Mouse (Mus musculus) right cerebral cortex, postnatal 14 days (tissue): ENCODE data around the gene Gm20388.
A peak's percentile ranks its signal among the peaks of the same experiment; 100 is the strongest.

Experiments
- DNase-seq: peaks from one replicate; pipeline ENCODE4 v3.0.0; 2022

Gene Gm20388

GRCm38 (mm10) chr8:120234866-120235265 lies 324.2 kb downstream of the Gm20388 start:
- no peak for DNase-seq

DNA sequence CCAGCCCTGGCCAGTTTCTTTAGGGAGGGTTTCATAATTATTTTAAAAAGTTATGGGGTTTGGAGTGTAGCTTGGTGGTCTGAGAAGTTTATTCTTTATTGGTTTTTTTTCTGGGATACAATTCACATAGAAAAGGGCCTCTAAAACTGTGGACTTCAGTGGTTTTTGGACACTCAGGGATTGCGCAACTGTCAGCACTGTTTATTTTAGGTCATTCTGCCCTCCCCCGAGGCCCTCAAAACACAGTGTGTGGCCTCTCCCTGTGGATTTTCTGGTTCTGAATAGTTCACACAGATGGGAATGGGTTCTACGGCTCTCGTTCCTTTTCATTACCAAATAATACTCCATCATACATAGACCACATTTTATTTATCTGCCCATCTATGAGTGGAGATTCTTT lies 332.6 kb downstream of the Gm20388 start:
- DNase-seq, result no peak

DNA sequence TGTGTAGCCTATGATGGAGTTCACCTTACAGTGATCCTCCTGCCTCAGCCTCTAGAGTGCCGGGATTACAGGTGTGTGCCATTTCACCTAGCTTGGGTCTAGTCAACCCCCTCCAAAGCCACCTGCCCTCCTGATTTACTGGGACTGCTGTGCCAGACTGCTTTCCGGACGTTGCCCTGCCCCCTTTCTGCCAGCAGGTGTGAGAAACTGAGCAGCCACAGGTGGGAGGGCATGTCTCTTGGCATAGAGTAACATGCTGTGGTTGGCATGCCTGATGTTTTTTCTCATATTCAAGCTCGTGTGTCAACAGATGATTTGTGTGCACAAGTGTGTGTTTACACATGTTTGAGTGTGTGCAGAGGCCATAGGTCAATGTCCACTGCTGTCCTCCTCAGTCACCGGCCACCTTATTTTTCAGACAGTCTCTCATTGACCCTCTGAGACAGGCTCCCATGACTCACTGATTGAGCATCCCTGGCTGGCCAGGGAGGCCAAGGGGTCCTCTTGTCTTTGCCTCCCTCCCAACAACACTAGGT lies 333.3 kb downstream of the Gm20388 start:
- no peak for DNase-seq

DNA sequence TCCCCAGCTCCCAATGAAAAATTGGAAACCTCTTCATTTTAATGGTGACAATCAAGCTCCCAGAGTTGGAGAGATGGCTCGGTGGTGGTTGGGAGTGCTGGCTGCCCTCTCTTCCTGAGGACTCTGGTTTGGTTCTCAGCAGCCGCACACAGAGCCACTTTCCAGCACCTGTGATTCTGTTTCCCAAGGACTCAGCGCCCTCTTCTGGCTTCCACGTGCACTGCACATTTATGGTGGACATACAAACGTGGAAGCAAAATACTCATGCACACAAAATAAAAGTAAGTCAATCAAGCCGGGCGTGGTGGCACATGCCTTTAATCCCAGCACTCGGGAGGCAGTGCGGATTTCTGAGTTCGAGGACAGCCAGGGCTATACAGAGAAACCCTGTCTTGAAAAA lies 333.9 kb downstream of the Gm20388 start:
- no peak for DNase-seq

- no peak for DNase-seq
Measured at GRCm38 (mm10) chr8:120247618-120248017, 337.0 kb downstream of the Gm20388 start.

GRCm38 (mm10) chr8:120248031-120248430 lies 337.4 kb downstream of the Gm20388 start:
- DNase-seq, result no peak

- DNase-seq, result no peak
Measured at GRCm38 (mm10) chr8:120248451-120248850, 337.8 kb downstream of the Gm20388 start.

DNA sequence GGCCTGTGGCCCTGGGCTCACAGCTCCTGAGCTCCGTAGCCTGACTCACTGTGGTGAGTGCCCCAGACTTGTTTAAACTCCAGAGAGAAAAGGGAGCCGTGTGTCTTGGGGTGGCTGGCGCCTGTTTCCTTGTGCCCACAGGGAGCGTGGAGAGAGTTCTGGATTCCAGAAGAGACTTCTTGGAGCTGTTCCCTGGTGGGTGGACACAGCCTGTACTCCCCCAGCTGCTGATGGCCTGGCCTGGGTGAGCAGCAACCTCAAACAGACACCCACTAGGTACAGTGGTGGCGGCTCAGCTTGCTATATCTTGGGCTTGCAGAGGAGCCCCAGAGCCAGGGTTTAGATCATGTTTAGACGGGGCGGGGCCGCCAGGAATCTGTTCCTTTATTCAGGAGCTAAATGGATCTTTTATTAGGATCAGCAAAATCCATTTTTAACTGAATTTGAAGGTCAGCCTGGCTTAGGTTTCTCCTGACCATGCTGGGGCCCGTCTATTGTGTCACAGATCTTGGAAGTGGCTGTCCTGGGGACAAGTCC lies 339.2 kb downstream of the Gm20388 start:
- no peak for DNase-seq

DNA sequence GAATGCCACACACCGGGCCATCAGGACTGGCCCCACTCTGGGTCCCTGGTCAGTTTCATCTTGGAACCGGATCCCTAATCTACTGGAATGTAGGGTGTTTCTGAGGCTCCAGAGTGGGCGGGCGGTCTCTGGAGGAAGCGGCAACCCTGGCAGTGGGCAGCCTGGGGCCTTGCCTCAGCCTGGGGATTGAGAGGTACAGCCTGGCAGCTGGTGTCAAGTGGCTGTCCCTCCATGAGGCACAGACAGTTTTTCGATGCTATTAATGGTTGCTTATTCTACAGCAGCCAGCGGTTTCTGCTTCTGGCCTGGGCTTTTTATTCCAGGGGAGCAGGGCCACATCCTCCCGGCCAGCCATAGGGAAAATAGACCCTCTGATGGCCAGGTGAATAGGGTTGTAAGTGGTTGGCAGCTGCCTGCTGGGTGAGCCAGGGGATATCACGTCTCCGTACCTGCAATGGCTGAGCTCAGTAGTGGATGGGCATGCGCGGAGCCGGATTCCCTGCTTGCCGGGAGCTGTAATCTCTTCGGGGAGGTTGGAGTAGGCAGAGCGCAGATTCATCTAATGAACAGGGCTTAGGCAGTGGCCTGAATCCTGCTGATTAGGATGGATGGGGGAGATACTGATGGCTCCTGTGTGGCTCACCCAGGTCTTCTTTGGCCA lies 340.2 kb downstream of the Gm20388 start:
- no peak for DNase-seq

DNA sequence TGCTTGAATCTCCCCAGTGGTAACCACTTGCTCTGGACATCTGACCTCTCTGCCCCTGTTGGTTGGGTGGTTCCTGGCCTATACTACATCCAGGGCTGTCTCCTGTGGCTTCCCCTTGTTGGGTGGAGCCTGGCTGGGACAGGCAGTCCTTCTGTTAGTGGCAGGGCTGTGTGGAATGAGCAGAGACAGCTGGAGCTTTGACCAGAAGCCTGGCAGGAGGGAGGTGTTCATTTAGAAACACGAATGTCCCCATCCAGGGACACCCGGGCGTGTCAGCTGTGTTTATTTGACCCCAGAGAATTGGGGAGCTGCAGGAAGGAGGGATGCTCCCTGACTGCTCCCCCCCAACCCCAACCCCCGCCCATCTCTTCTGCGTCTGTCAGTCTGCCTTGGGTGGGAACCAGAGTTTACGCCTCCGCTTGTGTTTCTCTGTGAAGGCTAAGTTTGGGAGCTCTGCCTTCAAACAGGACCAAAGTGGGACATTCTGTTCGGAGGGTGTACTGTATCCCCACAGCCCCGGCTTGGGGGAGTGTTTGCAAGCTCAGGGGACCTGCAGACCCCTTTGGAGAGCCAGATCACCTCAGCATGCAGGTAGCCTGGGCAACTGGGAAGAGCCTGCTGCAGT lies 340.9 kb downstream of the Gm20388 start:
- DNase-seq, result no peak

DNA sequence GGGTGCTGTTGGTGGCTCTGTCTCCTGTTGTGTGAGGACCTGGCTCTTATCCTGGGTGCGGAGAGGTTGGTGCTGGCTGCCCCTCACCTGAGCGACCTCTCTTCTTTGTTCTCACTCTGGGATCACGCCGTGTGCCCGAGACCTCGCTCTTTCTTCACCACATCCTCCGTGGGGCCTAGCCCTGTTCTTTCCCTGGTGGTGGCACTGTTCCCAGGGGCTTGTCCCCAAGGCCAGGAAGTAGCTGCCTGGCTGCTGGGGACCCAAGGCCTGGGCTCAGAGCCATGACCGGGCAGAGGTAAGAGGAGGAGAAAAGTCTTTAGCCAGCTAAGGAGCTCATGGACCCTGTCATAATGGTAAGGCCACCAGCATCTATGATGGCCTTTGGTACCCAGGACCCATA lies 343.0 kb downstream of the Gm20388 start:
- DNase-seq, result no peak

GRCm38 (mm10) chr8:120255406-120255987 lies 344.9 kb downstream of the Gm20388 start:
- DNase-seq, result no peak

DNA sequence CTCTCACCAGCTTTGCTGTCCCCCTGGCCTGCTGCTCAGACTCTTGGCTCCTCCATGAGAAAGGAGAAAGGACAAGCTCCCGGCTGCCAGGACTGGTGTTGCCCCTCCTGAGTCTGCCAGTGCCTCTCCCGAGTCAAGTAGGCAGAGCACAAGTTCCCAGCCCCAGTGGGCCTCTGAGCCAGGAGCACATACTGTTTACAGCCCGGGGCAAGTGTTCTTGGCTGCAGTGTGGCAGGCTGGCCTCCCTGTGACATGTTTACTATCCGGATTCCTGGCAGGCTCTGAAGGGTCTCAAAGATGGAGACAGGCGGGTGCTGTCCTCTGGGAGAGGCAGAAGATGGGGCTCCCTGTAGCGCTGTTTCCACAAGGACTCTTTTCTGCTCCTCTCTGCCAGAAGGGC lies 346.3 kb downstream of the Gm20388 start:
- no peak for DNase-seq

DNA sequence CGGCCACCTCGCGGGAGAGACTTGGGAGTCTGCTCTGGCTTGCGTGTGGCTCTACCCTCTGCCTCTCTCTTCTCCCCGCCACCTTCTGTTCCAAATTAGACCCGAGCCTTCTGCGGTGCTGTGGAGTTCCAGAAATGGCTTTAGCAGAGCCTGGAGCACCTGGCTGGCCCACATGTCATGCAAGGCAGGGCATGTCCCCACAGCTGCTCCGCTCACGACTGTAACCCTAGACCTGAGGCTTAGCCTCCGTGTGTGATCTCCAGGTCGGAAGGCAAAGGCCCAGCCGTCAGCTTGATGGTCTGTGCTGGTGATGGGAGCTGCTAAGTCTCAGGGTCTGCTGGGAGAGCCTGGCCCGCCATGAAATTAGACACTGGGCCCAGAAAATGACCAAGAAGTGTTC lies 348.6 kb downstream of the Gm20388 start:
- DNase-seq, result no peak

- no peak for DNase-seq
Measured at GRCm38 (mm10) chr8:120260677-120261076, 350.0 kb downstream of the Gm20388 start.

- DNase-seq, result no peak
Measured at GRCm38 (mm10) chr8:120261338-120262120, 350.9 kb downstream of the Gm20388 start.

DNA sequence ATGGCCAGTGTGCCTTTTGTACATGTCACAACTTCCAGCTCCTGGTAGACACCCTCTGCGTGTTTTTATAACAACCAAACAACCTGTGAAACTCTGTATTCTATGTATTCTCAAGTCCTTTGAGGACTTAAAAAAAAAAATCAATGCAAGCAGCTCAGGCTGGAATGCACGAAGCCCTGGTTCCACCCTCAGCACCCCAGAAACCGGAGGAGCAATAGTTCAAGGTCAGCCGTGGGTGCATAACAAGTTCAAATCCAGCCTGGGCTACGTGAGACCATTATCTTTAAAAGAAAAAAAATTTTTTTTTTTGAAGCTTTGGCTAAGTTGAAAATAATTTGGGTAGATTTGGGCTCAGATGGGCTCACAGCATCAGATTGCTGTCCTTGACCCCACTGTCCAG lies 353.2 kb downstream of the Gm20388 start:
- DNase-seq, result no peak

- no peak for DNase-seq
Measured at GRCm38 (mm10) chr8:120264388-120264943, 353.8 kb downstream of the Gm20388 start.

DNA sequence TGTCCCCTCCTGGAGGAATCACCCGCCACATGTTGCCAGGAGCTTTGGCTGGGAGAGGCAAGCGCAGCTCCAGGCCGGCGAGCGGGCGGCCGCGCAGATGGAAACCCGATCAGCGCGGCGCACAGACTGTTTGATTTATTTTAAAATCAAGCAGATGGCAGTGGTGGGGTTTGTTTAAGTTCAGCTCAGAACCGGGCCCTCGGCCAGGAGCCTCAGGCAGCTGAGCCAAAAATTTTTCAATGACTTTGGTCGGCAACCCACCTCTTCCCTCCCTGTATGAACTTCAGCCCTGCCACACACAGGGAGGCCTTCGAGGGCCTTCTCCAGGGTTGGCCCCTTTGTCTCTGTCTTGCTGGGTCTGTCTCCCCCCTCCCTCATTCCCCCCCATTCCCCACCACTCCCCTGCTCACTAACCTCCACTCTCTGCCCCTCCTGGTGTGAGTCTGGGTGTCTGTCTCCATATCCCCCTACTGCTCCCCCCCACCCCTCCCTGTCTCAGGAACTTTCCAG lies 354.4 kb downstream of the Gm20388 start:
- DNase-seq, result peak; percentile 85

- no peak for DNase-seq
Measured at GRCm38 (mm10) chr8:120265471-120265870, 354.8 kb downstream of the Gm20388 start.

GRCm38 (mm10) chr8:120268541-120268980 lies 357.9 kb downstream of the Gm20388 start:
- DNase-seq, result peak; percentile 54

DNA sequence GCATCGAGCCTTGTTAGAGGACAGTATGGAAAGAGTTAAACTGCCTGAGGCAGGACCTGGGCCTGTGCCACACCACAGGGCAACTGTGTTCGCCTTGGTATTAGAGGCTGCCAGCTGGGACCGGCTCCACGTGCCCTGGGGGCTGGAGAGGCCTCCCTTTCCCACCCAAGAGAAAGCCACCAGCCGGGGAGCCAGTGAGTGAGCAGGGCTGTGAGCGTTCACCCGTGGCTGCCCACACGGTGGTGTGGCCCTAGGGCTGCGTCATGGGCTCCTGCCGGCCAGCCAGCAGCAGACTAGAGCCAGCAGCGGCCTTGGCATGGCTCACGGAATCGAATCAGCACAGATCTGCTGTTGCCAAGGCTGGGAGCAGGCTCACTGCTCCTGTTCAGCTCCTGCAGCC lies 359.8 kb downstream of the Gm20388 start:
- DNase-seq, result no peak

DNA sequence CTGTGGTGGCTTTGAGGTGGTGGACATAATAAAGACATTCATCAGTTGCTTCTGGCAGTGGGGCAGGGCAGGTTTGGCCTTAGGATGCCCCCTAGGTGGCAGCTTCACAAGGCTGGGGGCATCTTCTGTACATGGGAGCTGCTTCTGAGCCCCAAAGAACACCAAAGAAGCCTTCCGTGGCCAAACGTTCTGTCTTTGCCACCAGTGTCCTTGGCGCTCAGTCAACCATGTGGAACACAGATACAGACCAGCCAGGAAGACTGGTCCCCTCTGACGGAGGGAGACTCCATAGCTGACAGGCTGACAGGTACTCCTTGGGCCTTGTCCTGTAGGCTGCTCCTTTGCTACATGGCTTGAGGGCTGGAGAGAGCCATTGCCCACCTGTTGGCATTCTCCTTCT lies 362.8 kb downstream of the Gm20388 start:
- no peak for DNase-seq
